Mouse (Mus musculus) hindbrain, embryonic 14.5 days (tissue): ENCODE results near the gene Lmna. TPM values are rescaled to one million over a fixed set of nuclear protein-coding genes. Genes with fewer than 3 reads are reported as not detected.

Experiments used
- ATAC-seq: fragments of 200-750 bp; cut with Nextera tagmentation; 2 replicates; pipeline ENCODE4 v1.8.0; 2017; ENCODE audit warnings: moderate number of reproducible peaks, mild to moderate bottlenecking, moderate TSS enrichment, moderate library complexity; ENCODE audit not compliant: low FRiP score
- DNase-seq: peaks from one replicate; pipeline ENCODE4 v3.0.0-alpha.2; 2015; ENCODE audit warnings: low spot score
- H3K27ac ChIP-seq: fragments of 300-500 bp; sonication (generic); 2 replicates; pipeline ENCODE4 v1.5.1; 2014; ENCODE audit warnings: mild to moderate bottlenecking, moderate library complexity
- H3K27me3 ChIP-seq: fragments of 300-500 bp; sonication (generic); 2 replicates; pipeline ENCODE4 v1.6.1; 2014; ENCODE audit warnings: mild to moderate bottlenecking, low read length, mixed read lengths; ENCODE audit not compliant: control insufficient read depth, insufficient read depth
- H3K36me3 ChIP-seq: fragments of 300-500 bp; sonication (generic); replicated peaks from 2 replicates; pipeline ENCODE4 v1.6.1; 2014; ENCODE audit not compliant: control insufficient read depth, insufficient read depth
- H3K4me1 ChIP-seq: fragments of 300-500 bp; sonication (generic); replicated peaks from 2 replicates; pipeline ENCODE4 v1.6.1; 2014; ENCODE audit warnings: antibody characterized with exemption, low read length, mixed read lengths; ENCODE audit not compliant: control insufficient read depth, insufficient read depth
- H3K4me2 ChIP-seq: fragments of 300-500 bp; sonication (generic); replicated peaks from 2 replicates; pipeline ENCODE4 v1.6.1; 2014; ENCODE audit warnings: mild to moderate bottlenecking, moderate library complexity
- H3K4me3 ChIP-seq: fragments of 300-500 bp; sonication (generic); replicated peaks from 2 replicates; pipeline ENCODE4 v1.5.1; 2014; ENCODE audit warnings: mild to moderate bottlenecking, low read length
- H3K9ac ChIP-seq: fragments of 300-500 bp; sonication (generic); 2 replicates; pipeline ENCODE4 v1.6.1; 2014
- H3K9me3 ChIP-seq: fragments of 300-500 bp; sonication (generic); 2 replicates; pipeline ENCODE4 v1.6.1; 2016; ENCODE audit warnings: low read length; ENCODE audit not compliant: control insufficient read depth
- WGBS: fragments of 180-500 bp; shearing (Covaris S2); extraction: QIAGEN DNeasy Blood & Tissue Kit; methylation state at CpG from one replicate; pipeline ENCODE4 v1.1.7; 2014; 5-methylcytosine and 5-hydroxymethylcytosine counted together
- polyA plus RNA-seq: library from polyadenylated mRNA; unstranded; fragments of >200 nt; fragmentation: Nextera tagmentation; extraction: Ambion mirVana; gene quantifications from 2 replicates; pipeline ENCODE4 v1.2.1, GENCODE M21; 2014

Gene Lmna
- polyA plus RNA-seq, 1 experiment from 2014 or later = 44.3 TPM

- Histone ChIP-seq H3K9me3 (no peaks in the 10 kb centered on the region), H3K4me3 (no peak overlapping the region), H3K36me3 (no peaks in the 10 kb centered on the region), H3K27ac (no peak overlapping the region), H3K9ac (no peak overlapping the region), H3K4me2 (no peak overlapping the region), H3K27me3 (peaks cover 4% of the 10 kb centered on the region), H3K4me1 (peaks cover 20% of the 10 kb centered on the region)
- ATAC-seq (no peak), DNase-seq (no peak)
- WGBS = 71% methylated on average over 4 of the region's 4 CpGs
These were observed 10.2 kb downstream of the Lmna start for GRCm38 (mm10) chr3:88499580-88499979.

GRCm38 (mm10) chr3:88495741-88496415 is 13.9 kb downstream of the Lmna start:
- ATAC-seq = no peak
- no peaks in the 10 kb centered on the region for H3K27me3 ChIP-seq
- no peak overlapping the region for H3K4me2 ChIP-seq
- H3K27ac ChIP-seq = no peak overlapping the region
- H3K9ac ChIP-seq = no peak overlapping the region
- no peak overlapping the region for H3K4me3 ChIP-seq
- H3K36me3 ChIP-seq = no peaks in the 10 kb centered on the region
- H3K4me1 ChIP-seq = peaks cover 18% of the 10 kb centered on the region
- no peak for DNase-seq
- no peaks in the 10 kb centered on the region for H3K9me3 ChIP-seq
- WGBS = 84% methylated on average over 10 of the region's 10 CpGs

GRCm38 (mm10) chr3:88494836-88495628 is 14.7 kb downstream of the Lmna start:
- no peaks in the 10 kb centered on the region for H3K9me3 ChIP-seq
- DNase-seq = peak; percentile 60
- 0 out of 2 replicates have a peak overlapping the region, but pooled peaks have one; percentile 26 for H3K27ac ChIP-seq
- no peaks in the 10 kb centered on the region for H3K27me3 ChIP-seq
- H3K36me3 ChIP-seq = no peaks in the 10 kb centered on the region
- no peak overlapping the region for H3K4me2 ChIP-seq
- 70% methylated on average over 9 of the region's 9 CpGs for WGBS
- no peak overlapping the region for H3K9ac ChIP-seq
- no peak overlapping the region for H3K4me3 ChIP-seq
- ATAC-seq = no peak
- peaks cover 18% of the 10 kb centered on the region for H3K4me1 ChIP-seq

- DNase-seq (no peak), ATAC-seq (no peak)
- no peaks in the 10 kb centered on the region for H3K27me3 ChIP-seq
- H3K36me3 ChIP-seq = no peaks in the 10 kb centered on the region
- no peaks in the 10 kb centered on the region for H3K9me3 ChIP-seq
- peaks cover 18% of the 10 kb centered on the region for H3K4me1 ChIP-seq
- H3K4me2 ChIP-seq = 0 out of 2 replicates have a peak overlapping the region, but pooled peaks have one; percentile 71
- H3K9ac ChIP-seq = no peak overlapping the region
- H3K27ac ChIP-seq = no peak overlapping the region
- WGBS = 75% methylated on average over 11 of the region's 11 CpGs
- H3K4me3 ChIP-seq = no peak overlapping the region
These were observed 15.8 kb downstream of the Lmna start for GRCm38 (mm10) chr3:88493706-88494582.

DNA sequence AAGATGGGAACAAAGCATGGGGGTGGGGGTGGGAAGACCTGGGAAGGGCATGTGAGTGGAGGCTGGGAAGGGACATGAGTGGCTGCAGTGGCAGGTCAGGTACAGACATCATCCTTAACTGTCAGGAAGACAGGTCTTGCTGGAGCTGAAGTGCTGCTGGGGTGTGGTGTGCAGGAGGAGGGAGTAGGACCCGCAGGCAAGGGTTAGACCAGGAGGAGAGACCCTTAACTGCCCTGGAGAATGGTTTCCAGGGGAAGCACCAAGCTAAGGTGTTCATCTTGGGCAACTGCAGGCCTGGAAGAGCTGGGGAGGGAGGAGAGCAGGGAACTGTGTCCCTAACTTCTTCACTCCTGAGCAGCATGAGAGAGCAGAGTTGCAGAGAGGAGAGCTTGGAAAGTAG is 22.4 kb downstream of the Lmna start:
- H3K4me3 ChIP-seq = no peak overlapping the region

GRCm38 (mm10) chr3:88486887-88487286 is 22.9 kb downstream of the Lmna start:
- Histone ChIP-seq H3K4me2 (no peak overlapping the region), H3K9me3 (no peaks in the 10 kb centered on the region), H3K27me3 (peaks cover 53% of the 10 kb centered on the region), H3K9ac (no peak overlapping the region), H3K27ac (no peak overlapping the region), H3K4me1 (no peaks in the 10 kb centered on the region; the same call in 1 of the 2 replicates), H3K36me3 (peaks cover 30% of the 10 kb centered on the region), H3K4me3 (no peak overlapping the region)
- ATAC-seq = no peak
- no peak for DNase-seq
- 83% methylated on average over 4 of the region's 4 CpGs for WGBS

More for the DNA sequence above, 22.4 kb downstream of the Lmna start:
- WGBS = 65% methylated on average over 1 of the region's 1 CpGs
- ATAC-seq (no peak), DNase-seq (no peak)
- Histone ChIP-seq H3K4me1 (peaks cover 2% of the 10 kb centered on the region), H3K4me2 (no peak overlapping the region), H3K27ac (no peak overlapping the region), H3K9ac (no peak overlapping the region), H3K27me3 (peaks cover 52% of the 10 kb centered on the region), H3K36me3 (peaks cover 28% of the 10 kb centered on the region), H3K9me3 (no peaks in the 10 kb centered on the region)

- WGBS = 68% methylated on average over 5 of the region's 5 CpGs
- peaks cover 53% of the 10 kb centered on the region for H3K27me3 ChIP-seq
These were observed 23.7 kb downstream of the Lmna start for GRCm38 (mm10) chr3:88486043-88486442.

GRCm38 (mm10) chr3:88484597-88485316 is 25.0 kb downstream of the Lmna start:
- H3K27me3 ChIP-seq = peaks cover 53% of the 10 kb centered on the region
- H3K4me1 ChIP-seq = no peaks in the 10 kb centered on the region; the same call in 1 of the 2 replicates
- peak overlapping the region; percentile 37 for H3K4me2 ChIP-seq
- peaks cover 30% of the 10 kb centered on the region for H3K36me3 ChIP-seq
- peak overlapping the region; percentile 8; the same call in 1 of the 2 replicates for H3K4me3 ChIP-seq
- DNase-seq (no peak), ATAC-seq (no peak)
- 11% methylated on average over 38 of the region's 39 CpGs for WGBS
- no peak overlapping the region for H3K27ac ChIP-seq
- H3K9ac ChIP-seq = no peak overlapping the region
- H3K9me3 ChIP-seq = no peaks in the 10 kb centered on the region

More at GRCm38 (mm10) chr3:88486043-88486442, 23.7 kb downstream of the Lmna start:
- Histone ChIP-seq H3K4me3 (no peak overlapping the region), H3K9me3 (no peaks in the 10 kb centered on the region), H3K4me1 (no peaks in the 10 kb centered on the region; the same call in 1 of the 2 replicates), H3K9ac (no peak overlapping the region), H3K27ac (no peak overlapping the region), H3K4me2 (no peak overlapping the region), H3K36me3 (peaks cover 30% of the 10 kb centered on the region)
- ATAC-seq (no peak), DNase-seq (no peak)
